Mouse (Mus musculus) ES-Bruce4 (cell line): ENCODE measurements around the gene Jam2. TPM values are rescaled to one million over a fixed set of nuclear protein-coding genes. Genes with fewer than 3 reads are reported as not detected.

Experiments used
- H3K27ac ChIP-seq: 2 replicates; pipeline ENCODE4 v1.5.1; 2012; ENCODE audit warnings: low read length, inconsistent platforms; ENCODE audit not compliant: insufficient read depth
- H3K27me3 ChIP-seq: 2 replicates; pipeline ENCODE4 v1.6.1; 2012; ENCODE audit warnings: mild to moderate bottlenecking, low read length, inconsistent platforms; ENCODE audit not compliant: control insufficient read depth, poor library complexity, insufficient read depth, severe bottlenecking
- H3K36me3 ChIP-seq: 2 replicates; pipeline ENCODE4 v1.6.1; 2012; ENCODE audit warnings: inconsistent platforms, mild to moderate bottlenecking, low read length, moderate library complexity; ENCODE audit not compliant: control insufficient read depth, poor library complexity, insufficient read depth, severe bottlenecking
- H3K4me1 ChIP-seq: one replicate; pipeline ENCODE4 v1.8.1; 2011; ENCODE audit warnings: low read length; ENCODE audit not compliant: control insufficient read depth, insufficient read depth
- H3K4me3 ChIP-seq: 2 replicates; pipeline ENCODE4 v1.5.1; 2011; ENCODE audit warnings: low read depth, mild to moderate bottlenecking, low read length
- H3K9ac ChIP-seq: 2 replicates; pipeline ENCODE4 v1.6.1; 2012; ENCODE audit warnings: low read depth, mild to moderate bottlenecking, inconsistent platforms; ENCODE audit not compliant: poor library complexity, severe bottlenecking
- H3K9me3 ChIP-seq: replicated peaks from 2 replicates; pipeline ENCODE4 v1.6.1; 2012; ENCODE audit warnings: mild to moderate bottlenecking, low read length, inconsistent platforms; ENCODE audit not compliant: control insufficient read depth, poor library complexity, insufficient read depth, severe bottlenecking
- CTCF ChIP-seq: IDR thresholded peaks from one replicate; pipeline ENCODE4 v1.8.1; 2011; ENCODE audit warnings: low read depth, low read length
- EP300 ChIP-seq: IDR thresholded peaks from 2 replicates; pipeline ENCODE4 v1.6.1; 2011; ENCODE audit warnings: low read depth, low read length; ENCODE audit not compliant: insufficient read depth
- POLR2A ChIP-seq: IDR thresholded peaks from one replicate; pipeline ENCODE4 v1.8.1; 2011; ENCODE audit warnings: low read length; ENCODE audit not compliant: insufficient read depth
- polyA plus RNA-seq: library from polyadenylated mRNA; stranded (reverse); fragments of >200 nt; gene quantifications from 2 replicates; pipeline ENCODE4 v1.2.4, GENCODE M21; 2011; ENCODE audit warnings: low read depth; ENCODE audit not compliant: missing spikeins, insufficient read depth, insufficient read length

Gene Jam2
- polyA plus RNA-seq, 1 experiment: 43.5 TPM

DNA sequence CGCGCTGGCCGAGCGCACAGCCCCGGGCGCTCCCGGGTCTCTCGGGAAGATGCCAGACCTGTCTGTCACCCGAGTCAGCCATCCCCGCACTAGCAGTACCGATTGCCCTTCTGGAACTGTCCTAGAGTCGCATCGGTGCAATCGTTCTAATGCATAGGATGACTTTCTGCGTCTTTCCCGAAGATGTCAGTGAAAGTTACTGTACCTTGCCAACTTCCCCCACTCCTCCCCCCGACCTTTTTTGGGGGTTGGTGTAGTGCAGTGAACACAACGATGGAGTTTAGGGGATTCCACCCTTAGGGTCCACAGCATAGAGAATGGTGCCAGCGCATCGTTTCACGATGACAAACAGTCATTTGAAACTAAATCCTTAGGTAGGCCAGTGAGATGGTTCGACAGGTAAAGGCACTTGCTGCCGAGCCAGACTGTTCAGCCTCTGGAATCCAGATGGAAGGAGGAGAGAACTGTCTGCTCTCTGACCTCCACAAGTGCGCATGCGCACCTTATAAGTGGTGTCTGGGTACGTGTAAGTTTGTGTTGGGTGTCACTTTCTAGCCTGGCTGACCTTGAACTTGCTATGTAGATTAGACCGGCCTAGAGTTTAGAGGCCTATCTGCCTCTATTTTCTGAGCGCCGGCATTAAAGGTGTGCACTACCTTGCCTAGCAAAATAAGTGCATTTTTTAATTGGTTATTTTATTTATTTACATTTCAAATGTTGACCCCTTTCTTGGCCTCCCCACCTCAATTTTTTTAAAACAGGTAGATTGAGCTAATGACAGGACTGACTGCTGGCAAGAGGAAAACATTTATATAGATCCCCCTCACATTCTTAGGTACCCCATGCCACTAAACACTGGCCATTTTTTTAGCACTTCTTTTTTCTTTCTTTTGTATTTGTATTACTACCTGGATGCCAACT lies 62.2 kb downstream of the Jam2 start:
- H3K9me3 ChIP-seq: no peaks in the 10 kb centered on the region
- peak overlapping the region; percentile 81 for H3K9ac ChIP-seq
- TF ChIP-seq POLR2A (no peak), CTCF (no peak)
- H3K4me1 ChIP-seq: peaks cover 2% of the 10 kb centered on the region
- H3K27me3 ChIP-seq: no peaks in the 10 kb centered on the region
- H3K4me3 ChIP-seq: peak overlapping the region; percentile 98
- H3K36me3 ChIP-seq: peaks cover 23% of the 10 kb centered on the region
- peak overlapping the region; percentile 88 for H3K27ac ChIP-seq

DNA sequence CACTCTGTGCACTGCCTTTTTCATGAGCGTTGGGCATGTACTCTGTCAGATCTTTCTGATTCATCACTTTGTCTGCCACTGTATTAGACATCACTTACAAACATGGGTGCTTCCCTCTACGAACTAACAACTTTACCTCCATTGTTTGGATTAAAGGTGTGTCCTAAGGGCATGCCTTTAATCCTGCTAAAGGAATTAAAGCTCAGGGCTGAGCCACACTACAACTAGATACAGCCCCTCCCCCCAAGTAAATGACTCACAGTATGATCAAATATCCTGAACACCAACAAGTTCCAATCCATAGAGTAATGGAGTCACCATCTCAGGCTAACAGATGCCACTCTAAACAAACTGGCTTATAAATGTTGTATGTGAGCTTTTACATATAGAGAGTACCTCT lies 64.7 kb downstream of the Jam2 start:
- Histone ChIP-seq H3K27ac (0 out of 2 replicates have a peak overlapping the region, but pooled peaks have one; percentile 48), H3K9ac (no peak overlapping the region), H3K27me3 (no peaks in the 10 kb centered on the region), H3K36me3 (peaks cover 28% of the 10 kb centered on the region), H3K9me3 (no peaks in the 10 kb centered on the region), H3K4me1 (peaks cover 2% of the 10 kb centered on the region), H3K4me3 (no peak overlapping the region)
- TF ChIP-seq POLR2A: no peak
- no peak for TF ChIP-seq CTCF
- no peak for TF ChIP-seq EP300

- TF ChIP-seq CTCF: no peak
- peaks cover 64% of the 10 kb centered on the region for H3K36me3 ChIP-seq
- no peaks in the 10 kb centered on the region for H3K9me3 ChIP-seq
Observed at GRCm38 (mm10) chr16:84853492-84853891, 79.6 kb downstream of the Jam2 start.

DNA sequence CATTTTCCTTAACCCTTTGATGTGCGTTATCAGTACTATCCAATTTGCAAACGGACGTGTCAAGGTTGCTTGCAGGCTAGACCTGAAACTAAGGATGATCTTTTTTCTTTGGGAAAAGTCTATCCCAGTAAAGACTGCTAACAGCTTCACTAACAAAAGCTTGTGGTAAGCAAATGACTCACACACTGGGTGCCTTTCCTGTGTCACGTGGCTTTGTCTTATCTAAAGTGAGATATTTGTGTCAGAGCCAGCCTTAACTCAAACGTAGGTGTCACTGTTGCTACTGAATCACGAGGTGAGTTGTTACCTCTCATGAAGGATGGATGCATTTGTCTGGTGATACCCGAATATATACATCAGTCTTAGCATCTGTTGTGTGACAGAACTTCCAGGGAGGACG lies 90.7 kb downstream of the Jam2 start:
- Histone ChIP-seq H3K27me3 (no peaks in the 10 kb centered on the region), H3K4me3 (no peak overlapping the region), H3K36me3 (peaks cover 15% of the 10 kb centered on the region), H3K4me1 (no peaks in the 10 kb centered on the region), H3K9me3 (no peaks in the 10 kb centered on the region), H3K9ac (no peak overlapping the region), H3K27ac (no peak overlapping the region)
- no peak for TF ChIP-seq POLR2A
- no peak for TF ChIP-seq CTCF
- TF ChIP-seq EP300: no peak

More at GRCm38 (mm10) chr16:84853492-84853891, 79.6 kb downstream of the Jam2 start:
- no peaks in the 10 kb centered on the region for H3K4me1 ChIP-seq
- no peak overlapping the region for H3K9ac ChIP-seq
- H3K27me3 ChIP-seq: no peaks in the 10 kb centered on the region
- H3K4me3 ChIP-seq: no peak overlapping the region
- no peak overlapping the region for H3K27ac ChIP-seq

DNA sequence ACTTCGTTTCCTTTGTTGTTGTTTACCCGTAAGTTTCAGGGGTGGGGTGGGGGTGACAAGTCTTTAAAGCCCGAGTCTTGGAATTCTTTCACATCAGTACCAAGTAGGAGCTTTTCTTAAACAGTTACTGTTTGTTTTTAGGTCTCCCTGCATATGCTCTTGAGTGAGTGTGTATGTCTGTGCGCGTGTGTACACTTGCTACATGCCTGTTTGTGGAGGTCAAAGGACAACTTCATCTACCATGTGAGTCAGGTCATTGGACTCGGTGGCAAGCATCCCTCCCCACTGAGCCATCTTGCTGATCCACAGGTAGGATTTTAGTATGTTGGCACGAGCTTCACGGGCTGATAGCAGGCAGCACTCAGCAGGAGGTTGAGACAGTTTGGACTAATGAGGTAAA lies 99.9 kb downstream of the Jam2 start:
- TF ChIP-seq POLR2A: no peak
- TF ChIP-seq CTCF: no peak
- no peak for TF ChIP-seq EP300
- Histone ChIP-seq H3K27me3 (no peaks in the 10 kb centered on the region), H3K9ac (no peak overlapping the region), H3K36me3 (no peaks in the 10 kb centered on the region), H3K4me3 (no peak overlapping the region), H3K27ac (no peak overlapping the region), H3K4me1 (no peaks in the 10 kb centered on the region), H3K9me3 (no peaks in the 10 kb centered on the region)

- H3K27ac ChIP-seq: no peak overlapping the region
- H3K9me3 ChIP-seq: no peaks in the 10 kb centered on the region
- no peak overlapping the region for H3K9ac ChIP-seq
- no peaks in the 10 kb centered on the region for H3K36me3 ChIP-seq
- no peak for TF ChIP-seq POLR2A
- no peak for TF ChIP-seq EP300
- no peak for TF ChIP-seq CTCF
- no peaks in the 10 kb centered on the region for H3K4me1 ChIP-seq
- no peak overlapping the region for H3K4me3 ChIP-seq
- no peaks in the 10 kb centered on the region for H3K27me3 ChIP-seq
Observed at GRCm38 (mm10) chr16:84875012-84875717, 101.2 kb downstream of the Jam2 start.

Other genes with a start within 250 kb of the Jam2 start
- 50.1 and 53.2 TPM in 2 replicates for gene Mrpl39, start 38.4 kb upstream of the Jam2 start, polyA plus RNA-seq
- gene Gabpa, start 60.8 kb downstream of the Jam2 start, polyA plus RNA-seq: 116 and 127 TPM in 2 replicates
- gene Atp5j, start 61.5 kb downstream of the Jam2 start, polyA plus RNA-seq: 402 and 421 TPM in 2 replicates